Mouse (Mus musculus) CD4-positive, CD25-positive, alpha-beta regulatory T cell, adult 2 months (primary cell): ENCODE data around the gene Polg2.
"Not testable (repeated sequence)": the region's sequence is repeated elsewhere in the genome, so short reads cannot be mapped to it uniquely, and the experiment has no call there.

Source experiments
- DNase-seq: peaks from one replicate; pipeline ENCODE4 v3.0.0-alpha.2; 2012; ENCODE audit warnings: low read depth, low spot score

The Polg2 gene

GRCm38 (mm10) chr11:106727967-106728366, 51.4 kb downstream of the Polg2 start:
- DNase-seq: no peak

DNA sequence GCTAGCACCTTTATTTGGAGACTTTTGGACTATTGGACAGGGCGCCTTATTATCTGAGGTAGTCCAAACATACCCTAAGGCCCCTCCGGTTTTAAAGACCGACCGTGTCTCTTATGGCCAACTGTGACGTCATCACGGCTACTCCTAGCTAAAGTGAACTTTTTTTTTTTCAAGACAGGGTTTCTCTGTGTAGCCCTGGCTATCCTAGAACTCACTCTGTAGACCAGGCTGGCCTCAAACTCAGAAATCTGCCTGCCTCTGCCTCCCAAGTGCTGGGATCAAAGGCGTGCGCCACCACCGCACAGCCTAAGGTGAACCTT, 54.5 kb downstream of the Polg2 start:
- not testable (repeated sequence) for DNase-seq

GRCm38 (mm10) chr11:106724176-106724915, 55.0 kb downstream of the Polg2 start:
- no peak for DNase-seq

DNA sequence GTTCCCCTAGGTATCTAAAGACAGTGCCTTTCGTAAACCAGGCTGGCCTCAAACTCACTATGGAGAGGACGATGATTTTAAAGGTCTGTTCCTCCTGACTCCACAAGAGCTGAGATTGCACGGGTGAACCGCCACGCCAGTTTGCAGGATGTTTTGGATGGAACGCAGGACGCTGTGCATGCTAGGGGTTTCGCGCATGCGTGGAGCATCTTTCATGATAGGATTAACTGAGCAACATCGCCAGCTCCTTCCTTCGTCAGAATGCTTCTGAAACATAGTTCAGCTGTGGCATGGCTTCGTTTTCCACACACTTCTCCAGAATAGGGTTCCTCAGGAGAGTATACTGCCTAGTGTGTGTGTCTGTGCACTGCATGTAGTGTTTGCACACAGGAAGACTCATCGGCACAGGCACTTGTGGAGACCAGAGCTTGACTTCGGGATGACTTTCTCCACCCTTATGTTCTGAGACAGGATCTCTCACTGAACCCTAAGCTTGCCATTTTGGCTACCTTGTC, 55.7 kb downstream of the Polg2 start:
- DNase-seq: no peak

GRCm38 (mm10) chr11:106722831-106723361, 56.4 kb downstream of the Polg2 start:
- DNase-seq: no peak

GRCm38 (mm10) chr11:106720379-106720778, 59.0 kb downstream of the Polg2 start:
- no peak for DNase-seq
